Mouse (Mus musculus) stomach, postnatal 0 days (tissue): ENCODE measurements around the gene Muc5b. TPM values are rescaled to one million over a fixed set of nuclear protein-coding genes. Genes with fewer than 3 reads are reported as not detected.
A peak's percentile ranks its signal among the peaks of the same experiment; 100 is the strongest.

Experiments used
- ATAC-seq: fragments of 200-750 bp; cut with Nextera tagmentation; 2 replicates; pipeline ENCODE4 v1.8.0; 2017; ENCODE audit not compliant: low FRiP score, low TSS enrichment
- DNase-seq: peaks from one replicate; pipeline ENCODE4 v3.0.0-alpha.2; 2016; ENCODE audit warnings: low spot score
- H3K27ac ChIP-seq: fragments of 300-500 bp; sonication (generic); replicated peaks from 2 replicates; pipeline ENCODE4 v1.5.1; 2014; ENCODE audit warnings: mild to moderate bottlenecking, control low read depth
- H3K27me3 ChIP-seq: fragments of 300-500 bp; sonication (generic); 2 replicates; pipeline ENCODE4 v1.6.1; 2014; ENCODE audit warnings: low read length; ENCODE audit not compliant: control insufficient read depth, insufficient read depth
- H3K36me3 ChIP-seq: fragments of 300-500 bp; sonication (generic); 2 replicates; pipeline ENCODE4 v1.6.1; 2014; ENCODE audit warnings: low read length, mixed read lengths; ENCODE audit not compliant: control insufficient read depth, insufficient read depth
- H3K4me1 ChIP-seq: fragments of 300-500 bp; sonication (generic); replicated peaks from 2 replicates; pipeline ENCODE4 v1.6.1; 2014; ENCODE audit warnings: antibody characterized with exemption; ENCODE audit not compliant: control insufficient read depth, insufficient read depth
- H3K4me2 ChIP-seq: fragments of 300-500 bp; sonication (generic); replicated peaks from 2 replicates; pipeline ENCODE4 v1.6.1; 2014; ENCODE audit warnings: low read depth, mild to moderate bottlenecking, control low read depth, moderate library complexity
- H3K4me3 ChIP-seq: fragments of 300-500 bp; sonication (generic); 2 replicates; pipeline ENCODE4 v1.5.1; 2014; ENCODE audit warnings: low read depth, low read length, control low read depth
- H3K9ac ChIP-seq: fragments of 300-500 bp; sonication (generic); 2 replicates; pipeline ENCODE4 v1.6.1; 2014; ENCODE audit warnings: mild to moderate bottlenecking, low read length, control low read depth, mixed read lengths
- H3K9me3 ChIP-seq: fragments of 300-500 bp; sonication (generic); 2 replicates; pipeline ENCODE4 v1.6.1; 2016; ENCODE audit warnings: low read length; ENCODE audit not compliant: control insufficient read depth
- CTCF ChIP-seq: IDR thresholded peaks from 2 replicates; pipeline ENCODE4 v1.5.1; 2016; ENCODE audit warnings: antibody characterized with exemption, low read depth, mild to moderate bottlenecking, moderate library complexity
- EP300 ChIP-seq: optimal IDR thresholded peaks from 2 replicates; pipeline ENCODE3; 2016; ENCODE audit warnings: antibody characterized with exemption
- WGBS: fragments of 180-500 bp; shearing (Covaris S2); extraction: QIAGEN DNeasy Blood & Tissue Kit; methylation state at CpG from one replicate; pipeline ENCODE4 v1.1.7; 2014; 5-methylcytosine and 5-hydroxymethylcytosine counted together
- polyA plus RNA-seq: library from polyadenylated mRNA; unstranded; fragments of >200 nt; fragmentation: Nextera tagmentation; extraction: Ambion mirVana; gene quantifications from 2 replicates; pipeline ENCODE4 v1.2.1, GENCODE M21; 2015

Muc5b gene
- polyA plus RNA-seq, 1 experiment from 2014 or later: 133 TPM

GRCm38 (mm10) chr7:141902791-141903190, 63.9 kb downstream of the Muc5b start:
- Histone ChIP-seq H3K9me3 (no peaks in the 10 kb centered on the region), H3K4me1 (peaks cover 14% of the 10 kb centered on the region), H3K9ac (peak overlapping the region; percentile 63), H3K36me3 (no peaks in the 10 kb centered on the region), H3K4me3 (peak overlapping the region; percentile 77), H3K27ac (0 out of 2 replicates have a peak overlapping the region, but pooled peaks have one; percentile 45), H3K27me3 (no peaks in the 10 kb centered on the region), H3K4me2 (peak overlapping the region; percentile 86)
- DNase-seq (no peak), ATAC-seq (no peak)
- TF ChIP-seq CTCF: no peak
- TF ChIP-seq EP300: no peak
- 71% methylated on average over 4 of the region's 4 CpGs for WGBS

GRCm38 (mm10) chr7:141908591-141908990, 69.7 kb downstream of the Muc5b start:
- DNase-seq: no peak
- Histone ChIP-seq H3K27me3 (no peaks in the 10 kb centered on the region), H3K9ac (no peak overlapping the region), H3K36me3 (no peaks in the 10 kb centered on the region), H3K27ac (no peak overlapping the region), H3K4me3 (no peak overlapping the region), H3K4me1 (no peaks in the 10 kb centered on the region), H3K4me2 (no peak overlapping the region), H3K9me3 (no peaks in the 10 kb centered on the region)
- WGBS: 82% methylated on average over 6 of the region's 6 CpGs
- no peak for TF ChIP-seq CTCF
- no peak for ATAC-seq

GRCm38 (mm10) chr7:141911305-141911704, 72.4 kb downstream of the Muc5b start:
- WGBS: 56% methylated on average over 3 of the region's 3 CpGs
- H3K4me3 ChIP-seq: no peak overlapping the region
- DNase-seq (no peak), ATAC-seq (no peak)
- 0 out of 2 replicates have a peak overlapping the region, but pooled peaks have one; percentile 9 for H3K27ac ChIP-seq
- no peaks in the 10 kb centered on the region for H3K36me3 ChIP-seq
- H3K9ac ChIP-seq: no peak overlapping the region
- no peaks in the 10 kb centered on the region for H3K9me3 ChIP-seq
- no peaks in the 10 kb centered on the region for H3K4me1 ChIP-seq
- no peak for TF ChIP-seq CTCF
- TF ChIP-seq EP300: no peak
- H3K4me2 ChIP-seq: no peak overlapping the region
- H3K27me3 ChIP-seq: no peaks in the 10 kb centered on the region

GRCm38 (mm10) chr7:141918407-141918806, 79.5 kb downstream of the Muc5b start, which contains the start of gene Tollip:
TSS of gene Tollip (minus strand) at chr7:141918507.
- TF ChIP-seq CTCF: no peak
- no peak for TF ChIP-seq EP300
- WGBS: 84% methylated on average over 2 of the region's 2 CpGs

More at GRCm38 (mm10) chr7:141918407-141918806, 79.5 kb downstream of the Muc5b start, which contains the start of gene Tollip:
- no peak within 1 kb of the TSS for H3K27ac ChIP-seq
- DNase-seq: no peak
- no peak within 1 kb of the TSS for H3K4me2 ChIP-seq
- H3K9me3 ChIP-seq: no peaks in the 10 kb centered on the region
- H3K27me3 ChIP-seq: no peaks in the 10 kb centered on the region
- no peak for ATAC-seq
- H3K4me3 ChIP-seq: no peak within 1 kb of the TSS
- no peaks in the 10 kb centered on the region for H3K36me3 ChIP-seq
- H3K4me1 ChIP-seq: no peaks in the 10 kb centered on the region
- H3K9ac ChIP-seq: no peak within 1 kb of the TSS

Other genes starting within 250 kb of the Muc5b start
- gene Muc6, start 183.8 kb upstream of the Muc5b start, polyA plus RNA-seq: 11.3 and 13.6 TPM in 2 replicates
- gene Muc2, start 148.7 kb upstream of the Muc5b start, polyA plus RNA-seq: 0.23 and 0.40 TPM in 2 replicates
- 2.9 and 3.3 TPM in 2 replicates for gene Muc5ac, start 50.1 kb upstream of the Muc5b start, polyA plus RNA-seq
- 33.2 and 33.4 TPM in 2 replicates for gene Tollip, start 79.4 kb downstream of the Muc5b start, polyA plus RNA-seq
- 0.62 and 0.75 TPM in 2 replicates for gene Brsk2, start 110.7 kb downstream of the Muc5b start, polyA plus RNA-seq
- 61.5 and 65.8 TPM in 2 replicates for gene Mob2, start 222.0 kb downstream of the Muc5b start, polyA plus RNA-seq